Mouse (Mus musculus) frontal cortex, postnatal 14 days (tissue): ENCODE data around the gene Atxn1.

Experiments
- DNase-seq, 2 experiments: peaks; one replicate each; pipeline ENCODE4 v3.0.0; 2022; ENCODE audit warnings: low spot score in 2 of 2

The Atxn1 gene

DNA sequence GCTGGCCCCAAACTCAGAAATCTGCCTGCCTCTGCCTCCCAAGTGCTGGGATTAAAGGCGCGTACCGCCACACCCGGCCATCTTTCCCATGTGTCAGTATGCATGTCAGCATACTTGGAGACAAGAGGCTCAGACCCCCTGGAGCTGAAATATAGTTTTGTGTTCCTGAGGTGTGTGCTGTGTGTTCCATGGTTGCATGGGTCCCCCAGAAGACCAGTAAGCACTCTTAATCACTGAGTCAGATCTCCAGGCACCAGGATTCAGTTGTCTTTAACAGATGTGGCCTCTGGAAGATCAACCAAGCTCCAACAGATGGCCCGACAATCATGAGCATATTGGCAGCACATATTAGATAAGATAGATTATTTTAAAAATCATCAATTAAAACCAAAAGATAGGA lies 62.4 kb downstream of the Atxn1 start:
- DNase-seq = no peak

DNA sequence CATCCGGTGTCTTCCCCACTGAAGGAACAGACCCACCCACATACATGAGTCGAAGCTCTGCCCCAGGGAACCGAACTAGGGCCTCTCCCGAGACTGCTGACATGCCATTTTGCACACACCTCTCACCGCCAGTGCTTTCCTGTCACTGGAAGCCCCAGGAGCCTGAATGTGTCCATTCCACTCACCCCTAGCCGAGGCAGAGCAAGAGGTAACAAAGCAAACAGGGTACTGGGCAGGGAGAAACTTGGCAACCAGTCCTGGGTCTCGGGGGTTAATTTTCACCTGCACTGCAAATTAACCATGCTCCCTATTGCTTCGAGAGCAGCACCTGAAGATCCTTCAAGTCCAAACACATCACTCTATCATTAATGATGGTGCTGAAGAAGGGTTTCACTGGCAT lies 64.0 kb downstream of the Atxn1 start:
- no peak for DNase-seq

DNA sequence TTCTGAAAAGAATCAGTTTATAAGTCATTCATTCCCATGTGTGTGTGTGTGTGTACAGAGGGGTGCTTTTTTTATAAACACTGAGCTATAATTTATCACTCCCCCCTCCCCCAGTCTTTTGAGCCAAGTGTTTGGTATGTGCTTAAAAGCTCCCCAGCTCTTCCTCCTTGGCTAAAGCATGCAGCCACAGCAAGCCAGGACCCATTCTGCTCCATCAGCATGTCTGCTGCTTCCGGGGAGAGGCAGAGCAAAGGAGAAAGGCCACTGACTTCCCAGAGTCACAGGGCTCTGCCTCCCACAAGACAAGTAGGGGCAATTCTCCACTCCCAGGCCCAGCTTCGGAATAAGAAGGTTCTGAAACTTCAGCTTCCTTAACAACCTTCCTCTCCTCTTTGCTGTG lies 67.2 kb downstream of the Atxn1 start:
- DNase-seq = no peak

DNA sequence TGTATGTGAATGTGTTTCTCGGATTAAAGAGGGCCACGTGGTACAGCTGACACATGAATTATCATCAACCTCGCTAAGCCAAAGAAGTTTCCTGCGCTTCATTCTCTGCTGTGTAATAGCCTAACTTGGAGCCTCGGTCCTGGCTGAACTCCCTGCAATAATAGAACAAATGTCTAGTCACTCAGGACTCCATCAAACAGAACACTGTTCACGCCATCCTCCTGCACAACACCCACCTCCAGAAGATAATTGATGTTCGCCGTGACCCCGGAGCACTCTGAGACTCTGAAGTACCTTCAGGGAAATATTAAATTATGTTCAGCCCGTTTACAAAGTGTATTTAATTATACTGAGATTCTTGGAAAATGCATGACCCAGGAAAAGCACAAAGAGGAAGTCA lies 70.0 kb downstream of the Atxn1 start:
- DNase-seq = no peak

DNA sequence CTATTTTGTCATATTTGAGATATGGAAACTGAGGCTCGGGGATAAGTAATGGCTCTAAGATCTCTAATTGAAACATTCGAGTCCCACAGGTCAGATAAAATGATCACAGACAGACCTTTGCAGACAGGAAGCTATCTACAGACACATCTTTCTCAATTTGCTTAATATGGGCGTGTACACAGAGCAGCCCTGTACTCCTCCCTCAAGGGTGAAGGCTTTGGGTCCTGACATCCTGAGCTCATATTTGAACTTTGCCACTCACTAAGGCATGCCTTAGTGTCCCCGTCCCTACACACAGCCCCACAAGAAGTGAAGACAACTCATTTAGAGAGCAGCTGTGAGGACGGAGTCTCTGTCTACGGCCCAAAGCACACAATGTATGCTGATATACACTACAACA lies 70.6 kb downstream of the Atxn1 start:
- DNase-seq = no peak

DNA sequence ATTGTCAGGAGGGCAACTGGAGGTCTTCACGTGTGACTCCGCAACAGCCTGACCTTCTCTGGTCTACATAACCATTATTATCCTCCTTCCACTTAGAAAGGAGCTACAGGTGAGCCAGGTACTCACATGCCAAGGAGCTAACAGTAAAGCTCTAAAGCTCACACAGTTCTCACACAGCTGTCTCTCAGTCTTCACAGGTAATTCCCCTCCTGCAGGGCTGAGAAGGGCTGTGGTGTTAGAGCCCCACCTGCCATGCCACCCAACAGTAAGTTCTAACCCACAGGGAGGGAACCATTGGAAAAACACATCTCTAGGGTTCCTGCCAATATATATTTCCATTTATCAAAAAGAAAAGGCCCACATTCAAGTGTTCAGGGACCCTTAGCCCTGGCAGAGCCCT lies 73.7 kb downstream of the Atxn1 start:
- no peak for DNase-seq

DNA sequence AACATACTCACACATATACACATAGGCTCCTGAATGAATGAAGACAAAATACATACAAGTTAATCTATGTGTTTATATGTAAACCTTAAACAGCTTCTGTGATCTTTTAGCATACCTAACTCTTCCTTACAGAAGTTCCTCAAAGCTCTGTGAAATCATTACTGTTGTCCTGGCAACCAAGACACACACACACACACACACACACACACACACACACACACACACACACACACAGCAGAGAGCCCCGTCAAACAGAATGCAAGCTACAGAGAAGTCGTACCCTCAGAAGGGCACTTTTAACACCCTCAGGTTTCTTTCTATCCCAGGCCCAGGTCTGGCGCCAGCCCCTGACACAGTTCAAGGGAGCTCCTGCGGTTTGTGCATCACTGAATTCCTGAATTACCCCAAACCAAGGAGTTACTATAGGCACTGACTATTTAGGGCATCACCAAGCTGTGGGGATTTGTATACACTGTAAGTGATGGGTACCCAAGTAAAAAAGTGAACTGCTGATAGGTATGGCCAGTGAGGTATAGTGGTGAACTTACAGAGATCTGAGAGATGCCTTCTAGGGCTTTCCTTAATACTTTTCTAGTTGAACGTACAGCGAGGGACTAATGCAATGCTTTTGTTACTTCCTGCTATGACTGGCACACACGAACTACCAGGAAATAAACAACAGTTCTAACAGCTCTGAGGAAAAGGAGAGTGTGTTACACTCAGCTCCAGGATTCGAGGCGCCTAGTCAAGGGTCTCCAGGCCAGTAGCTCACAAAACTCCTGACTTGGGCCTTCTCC lies 75.7 kb downstream of the Atxn1 start:
- no peak for DNase-seq

DNA sequence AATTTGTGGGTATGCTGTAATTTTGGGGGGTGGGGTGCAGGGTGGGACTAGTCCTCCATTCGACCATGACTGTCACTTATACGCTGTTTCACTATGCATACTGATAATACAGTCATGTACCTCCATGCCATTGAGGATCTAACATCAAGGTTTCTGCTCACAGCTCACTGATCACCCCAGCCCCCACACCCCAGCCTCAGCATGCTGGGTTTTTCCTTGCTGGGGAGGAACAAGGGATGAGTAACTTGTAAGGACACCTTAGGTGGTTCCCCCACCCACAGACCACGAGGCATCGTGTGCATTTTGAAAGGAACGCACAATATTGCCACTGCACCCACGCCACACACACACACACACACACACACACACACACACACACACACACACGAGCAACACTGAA lies 79.9 kb downstream of the Atxn1 start:
- DNase-seq = no peak

DNA sequence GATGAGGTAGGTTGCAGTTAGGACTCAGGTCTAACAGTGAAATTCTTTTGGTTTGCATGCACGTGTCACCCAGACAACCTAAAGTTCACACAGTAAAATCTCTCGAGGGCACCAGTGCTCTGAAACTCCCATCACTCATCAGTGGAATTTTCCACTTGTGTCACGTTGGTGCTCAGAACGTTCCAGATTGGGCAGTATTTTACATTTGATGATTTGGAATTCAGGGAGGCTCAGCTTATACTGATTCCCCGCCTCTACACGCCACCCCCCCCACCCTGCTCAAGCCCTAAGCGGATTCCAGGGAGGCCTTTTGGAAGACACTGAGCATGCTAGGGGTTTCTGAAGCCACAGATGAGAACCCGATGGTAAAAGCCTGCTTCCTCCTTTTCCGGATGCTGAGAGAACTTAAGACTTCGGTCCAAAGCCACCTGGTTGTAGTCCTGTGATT lies 81.0 kb downstream of the Atxn1 start:
- no peak for DNase-seq

DNA sequence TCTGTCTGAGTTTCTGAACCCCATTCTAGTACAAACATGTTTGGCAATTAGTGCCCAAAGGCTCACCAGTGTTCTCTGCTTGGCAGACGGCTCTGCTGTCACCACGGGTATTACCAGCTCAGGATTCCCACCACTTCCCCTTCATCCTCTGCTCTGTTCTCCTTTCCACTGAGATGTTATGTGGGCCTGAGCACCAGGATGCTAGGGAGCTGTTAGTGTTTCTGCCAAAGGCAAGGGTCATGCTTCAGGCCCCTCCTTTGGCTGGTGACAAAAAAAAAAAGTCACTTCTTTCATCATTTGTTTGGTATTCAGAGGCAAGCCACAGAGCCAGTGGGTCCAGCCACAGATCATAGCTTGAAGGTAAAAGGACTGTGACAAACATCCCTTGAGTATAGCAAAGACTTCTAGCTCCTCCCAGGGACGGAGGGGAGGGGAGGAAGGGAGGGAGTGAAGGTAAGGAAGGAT lies 81.8 kb downstream of the Atxn1 start:
- DNase-seq = no peak

DNA sequence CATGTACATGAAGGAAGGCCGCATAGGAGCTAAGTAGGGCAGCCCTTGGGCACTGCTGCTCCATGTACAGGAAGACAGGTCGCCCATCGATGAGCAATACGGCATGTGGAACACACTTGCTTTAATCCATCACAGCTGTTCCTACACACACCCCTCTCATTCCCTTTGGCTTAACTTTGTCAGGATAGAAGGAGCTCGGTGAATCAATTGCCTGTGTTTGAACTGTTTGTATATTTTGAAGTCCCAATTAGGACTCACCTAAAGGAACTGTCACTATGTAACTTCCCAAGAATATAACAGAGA lies 84.3 kb downstream of the Atxn1 start:
- DNase-seq = no peak

DNA sequence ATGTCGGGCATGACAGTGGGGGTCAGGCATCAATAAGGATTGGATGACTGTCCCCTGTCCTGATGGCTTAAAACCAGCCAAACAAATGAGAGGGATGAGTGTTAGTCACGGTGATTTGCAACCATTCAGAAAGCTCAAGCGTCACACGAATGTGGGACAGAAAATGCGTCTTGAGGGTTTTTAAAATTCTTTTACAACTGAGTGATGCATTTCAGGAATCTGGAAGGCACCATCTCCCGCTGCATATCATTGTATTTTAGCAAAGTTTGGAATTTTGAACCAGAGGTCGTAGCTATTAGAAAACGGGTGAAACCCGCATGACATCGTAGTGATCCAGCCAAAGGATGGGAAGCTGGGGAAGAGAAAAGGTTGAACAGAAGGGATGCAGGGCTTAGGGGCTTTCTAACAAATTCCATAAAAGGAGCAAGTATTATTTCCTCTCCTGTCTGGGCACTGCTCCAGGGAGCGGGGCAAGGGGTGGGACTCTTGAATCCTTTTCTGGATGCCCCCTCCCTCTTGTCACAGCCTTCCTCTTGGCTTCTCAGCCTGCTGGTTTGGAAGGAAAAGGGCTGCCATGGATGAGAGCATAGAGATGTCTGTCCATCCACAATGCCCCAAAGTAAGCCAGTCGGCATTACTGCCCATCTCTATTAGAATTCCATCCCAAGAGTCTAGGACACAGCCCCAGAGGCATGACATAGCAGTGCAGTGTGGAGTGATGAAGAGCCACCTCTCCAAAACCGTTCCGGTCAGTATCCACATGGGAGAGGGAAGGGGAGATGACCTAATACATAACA lies 84.9 kb downstream of the Atxn1 start:
- no peak for DNase-seq

DNA sequence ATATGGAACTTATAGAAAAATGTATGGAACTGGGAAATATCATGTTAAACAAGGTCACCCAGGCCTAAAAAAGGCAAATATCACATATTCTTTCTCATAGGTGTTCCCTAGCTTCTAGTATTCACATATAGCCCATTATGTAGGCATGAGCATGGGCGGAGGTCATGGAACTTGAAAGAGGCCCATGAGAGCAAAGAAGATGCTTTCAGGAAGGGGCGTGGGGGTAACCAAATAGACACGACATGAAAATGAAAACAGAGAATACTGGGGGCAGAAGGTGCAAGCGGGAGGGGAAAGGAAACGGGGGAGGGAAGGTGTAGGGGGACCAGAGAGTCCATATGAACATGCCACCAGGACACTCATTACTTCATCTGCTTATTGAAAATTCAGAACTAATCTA lies 87.9 kb downstream of the Atxn1 start:
- DNase-seq = no peak

DNA sequence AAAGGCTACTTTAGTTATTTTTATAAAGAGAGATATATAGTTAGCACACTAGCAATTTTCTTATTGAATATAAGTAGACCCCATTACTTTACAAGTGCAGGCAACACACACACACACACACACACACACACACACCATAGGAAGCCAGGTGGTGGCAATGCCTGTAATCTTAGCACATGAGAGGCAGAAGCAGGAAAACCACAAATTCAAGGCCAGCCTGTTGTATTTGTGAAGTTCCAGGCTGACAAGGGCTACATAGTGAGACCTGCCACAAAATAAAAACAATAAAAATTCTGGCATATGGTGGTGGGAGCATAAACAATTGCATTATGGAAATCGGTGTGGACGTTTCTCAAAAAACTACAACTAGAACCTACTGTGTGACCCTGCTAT lies 88.4 kb downstream of the Atxn1 start:
- no peak for DNase-seq

DNA sequence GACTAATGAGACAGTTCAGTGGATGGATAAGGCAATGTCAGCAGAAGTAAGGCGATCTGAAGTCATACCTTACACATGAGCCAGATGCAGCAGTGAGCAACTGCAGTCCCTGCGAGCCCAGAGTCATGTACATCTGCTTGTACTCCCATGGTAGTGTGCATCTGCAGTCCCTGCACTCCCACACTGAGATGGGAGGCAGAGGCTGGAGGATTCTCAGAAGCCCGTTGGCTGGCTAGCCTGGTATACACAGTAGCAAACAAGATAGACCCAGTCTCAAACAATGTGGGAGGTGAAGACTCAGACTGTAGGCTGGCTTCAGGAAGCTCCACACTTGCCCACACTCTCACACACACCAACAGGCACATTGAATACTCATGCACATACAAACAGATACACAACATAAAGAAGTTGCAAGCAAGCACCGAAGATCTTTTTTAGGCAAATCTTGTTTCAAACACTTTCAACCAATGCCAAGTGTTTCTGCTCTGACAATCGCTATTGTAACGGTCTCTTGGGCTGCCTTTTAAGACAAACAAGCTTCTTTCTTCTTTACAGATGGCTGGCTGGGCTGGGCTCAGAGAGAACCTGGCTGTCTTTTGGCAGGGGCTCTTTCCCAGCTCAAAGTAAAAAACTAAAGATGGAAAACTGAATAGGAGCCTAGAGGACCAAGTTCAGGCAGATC lies 89.0 kb downstream of the Atxn1 start:
- DNase-seq = no peak

DNA sequence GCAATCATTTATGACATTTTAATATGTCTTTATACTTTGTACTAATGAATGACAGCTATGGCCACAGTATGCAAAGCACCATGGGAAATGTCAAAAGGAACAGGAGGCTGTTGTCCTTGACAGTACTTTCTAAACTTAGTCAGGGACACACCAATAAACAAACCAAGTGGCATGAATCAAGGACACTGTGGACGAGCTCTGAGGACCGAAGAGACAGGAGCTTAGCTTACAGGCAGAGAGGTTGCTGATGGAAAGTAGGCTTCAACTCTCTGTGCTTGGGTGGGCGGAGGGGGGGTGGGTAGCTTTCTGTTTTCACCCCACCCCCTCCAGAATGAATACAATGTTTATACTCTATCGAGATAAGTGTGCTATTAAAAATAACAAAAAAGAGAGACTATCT lies 90.6 kb downstream of the Atxn1 start:
- no peak for DNase-seq

DNA sequence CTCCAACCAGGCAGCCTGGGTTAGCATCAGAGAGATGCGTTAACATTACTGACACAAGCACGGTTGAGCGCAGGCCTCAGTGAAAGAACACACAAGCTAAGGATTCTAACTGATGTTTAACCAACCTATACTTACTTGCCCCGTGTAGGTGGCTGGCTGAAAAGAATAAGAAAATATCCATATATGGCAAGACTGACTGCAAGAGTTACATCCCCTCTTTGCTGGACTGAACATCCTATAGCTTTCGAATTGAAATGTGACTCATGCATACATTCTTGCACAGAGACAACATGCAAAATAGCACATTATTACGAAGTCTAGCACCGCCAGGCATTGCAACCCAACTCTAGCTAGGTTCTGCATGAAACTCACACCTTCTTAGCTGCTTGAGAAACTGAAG lies 91.8 kb downstream of the Atxn1 start:
- no peak for DNase-seq

DNA sequence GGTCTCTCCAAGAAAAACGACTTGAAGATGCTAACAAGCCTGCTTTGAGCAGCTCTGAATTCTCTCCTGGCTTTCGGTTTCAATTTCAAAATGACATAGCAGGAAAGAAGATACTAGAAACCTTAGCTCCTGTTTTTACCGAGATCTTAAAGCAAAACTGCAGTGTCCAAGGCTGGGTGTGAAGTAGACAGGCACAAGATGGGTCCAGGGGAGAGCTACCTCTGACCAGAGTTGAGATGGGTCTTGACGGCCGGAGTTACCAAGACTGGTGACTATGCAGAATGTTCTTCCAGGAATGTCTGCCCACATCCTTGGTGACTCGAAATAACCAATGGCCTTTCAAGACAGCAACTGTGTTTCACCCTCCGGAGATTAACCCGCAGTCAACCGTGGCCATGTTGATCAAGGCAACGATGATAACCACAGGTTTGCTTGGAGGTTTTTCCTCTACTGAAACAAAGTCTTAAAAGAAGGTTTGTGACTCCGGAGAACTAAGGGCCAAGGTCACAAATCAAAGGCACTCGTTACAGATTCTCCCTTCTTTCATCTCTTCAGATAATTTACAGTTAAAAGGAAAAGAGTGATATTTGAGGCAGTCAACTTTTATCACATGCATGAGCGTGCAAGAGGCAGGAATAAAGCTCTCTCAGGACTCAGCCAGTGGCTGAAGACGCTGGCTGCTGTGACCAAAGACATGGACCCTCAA lies 92.6 kb downstream of the Atxn1 start:
- DNase-seq = no peak

DNA sequence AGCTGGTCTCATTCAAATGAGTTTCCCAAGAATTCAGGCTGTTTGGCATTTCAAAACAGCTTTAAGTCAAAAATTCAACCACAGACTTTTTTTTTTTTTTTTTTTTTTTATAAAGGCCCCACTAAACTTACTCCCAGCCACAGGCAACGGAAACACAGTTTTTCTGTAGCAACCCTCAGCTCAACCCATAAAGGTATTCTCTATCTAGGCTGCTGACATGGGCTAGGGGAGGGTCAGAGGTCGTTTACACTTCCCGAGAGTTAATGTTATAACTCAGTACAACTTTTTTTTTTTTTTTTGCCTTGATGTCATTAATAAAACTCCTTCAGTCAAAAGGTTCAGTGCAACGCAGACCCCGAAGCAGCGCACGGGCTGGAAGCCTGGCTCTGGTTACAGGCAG lies 93.3 kb downstream of the Atxn1 start:
- DNase-seq = no peak

DNA sequence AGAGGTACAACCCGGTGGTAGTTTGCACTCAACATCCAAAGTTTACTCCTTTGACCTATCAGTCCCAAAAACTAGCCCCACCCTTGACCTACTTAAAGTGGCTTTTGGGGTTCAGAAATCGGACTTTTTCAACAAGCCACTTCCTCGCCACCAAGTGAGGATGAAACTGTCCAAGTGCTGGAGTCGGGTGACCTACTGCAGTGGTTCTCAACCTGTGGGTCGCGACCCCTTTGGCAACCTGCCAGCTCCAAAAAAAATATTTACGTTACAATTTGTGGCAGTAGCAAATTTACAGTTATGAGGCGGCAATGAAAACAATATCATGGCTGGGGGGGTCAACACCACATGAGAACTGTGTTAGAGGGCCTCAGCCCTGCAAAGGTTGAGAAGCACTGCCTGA lies 95.9 kb downstream of the Atxn1 start:
- DNase-seq = no peak

DNA sequence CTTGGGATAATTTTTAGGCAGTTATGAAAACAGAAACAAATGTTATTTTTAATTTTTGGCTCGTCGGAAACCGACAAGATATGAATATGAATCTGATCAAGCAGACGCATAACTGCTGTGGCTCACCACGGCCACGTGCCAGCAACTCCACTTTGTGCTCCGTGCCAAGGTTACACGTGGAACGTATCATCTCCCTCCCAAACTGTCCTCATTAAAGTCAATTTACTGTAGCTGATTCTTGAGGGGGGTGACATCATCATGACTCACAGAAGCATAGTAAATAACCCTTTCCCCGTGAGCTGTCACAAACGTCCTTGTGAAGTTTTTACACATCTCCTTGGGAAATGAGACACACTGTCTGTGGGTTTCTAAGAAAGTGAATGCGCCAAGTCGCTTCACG lies 97.5 kb downstream of the Atxn1 start:
- DNase-seq = no peak

DNA sequence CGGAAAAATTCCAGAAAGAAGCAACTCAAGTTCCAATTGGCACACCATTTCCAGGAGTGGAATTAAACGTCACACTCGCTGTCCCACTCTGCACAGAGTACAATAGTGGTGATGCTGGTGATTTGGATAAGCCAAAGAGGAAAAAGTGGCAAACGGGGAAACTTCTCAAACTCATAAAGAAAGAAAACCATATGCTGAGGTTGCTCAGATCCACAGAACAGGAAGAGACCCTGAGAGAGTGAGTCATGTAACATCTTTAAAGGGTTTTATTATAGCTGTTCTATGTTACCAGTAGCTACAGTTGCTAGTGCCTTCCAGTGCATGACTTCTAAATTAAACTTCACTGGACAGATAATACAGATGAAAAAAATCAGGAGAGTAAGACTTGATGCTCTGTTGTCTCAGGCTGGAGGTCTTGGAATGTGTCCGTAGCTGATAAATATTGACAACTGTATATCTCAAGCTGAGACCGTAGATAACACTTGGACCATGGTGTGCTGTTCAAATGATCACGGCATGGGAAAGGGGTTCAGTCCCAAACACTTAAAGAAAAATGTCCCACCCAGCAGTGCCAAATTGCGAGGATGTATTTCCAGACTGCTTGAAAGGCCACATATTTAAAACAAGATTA lies 98.1 kb downstream of the Atxn1 start:
- no peak for DNase-seq
